Mouse (Mus musculus) spleen, postnatal 10 days (tissue): ENCODE measurements around the gene Cyp46a1.

Source experiments
- DNase-seq, 2 experiments: peaks; one replicate each; pipeline ENCODE4 v3.0.0; 2021 to 2022; ENCODE audit warnings: low spot score in 2 of 2

Gene Cyp46a1

DNA sequence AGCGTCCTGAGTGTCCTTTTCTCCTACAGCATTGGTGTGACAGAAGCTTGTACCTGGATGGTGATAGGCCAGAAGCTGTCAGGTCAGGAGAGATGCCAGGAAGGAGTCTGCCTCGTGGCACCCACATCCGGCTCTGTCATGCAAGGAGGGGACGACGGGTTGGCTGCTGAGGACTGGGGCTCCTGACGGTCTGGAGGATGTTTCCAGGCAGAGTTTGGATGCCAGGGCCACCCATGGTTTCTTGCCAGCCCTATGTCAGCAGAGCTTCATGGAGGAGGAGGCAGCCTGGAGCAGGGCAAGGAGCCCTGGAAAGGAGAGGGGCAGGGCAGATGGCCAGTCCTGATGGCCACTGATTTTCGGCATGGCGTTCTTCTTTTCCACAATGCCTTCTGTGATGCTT is 65.0 kb downstream of the Cyp46a1 start:
- DNase-seq, result no peak

GRCm38 (mm10) chr12:108400951-108401350 is 66.8 kb downstream of the Cyp46a1 start:
- no peak for DNase-seq

DNA sequence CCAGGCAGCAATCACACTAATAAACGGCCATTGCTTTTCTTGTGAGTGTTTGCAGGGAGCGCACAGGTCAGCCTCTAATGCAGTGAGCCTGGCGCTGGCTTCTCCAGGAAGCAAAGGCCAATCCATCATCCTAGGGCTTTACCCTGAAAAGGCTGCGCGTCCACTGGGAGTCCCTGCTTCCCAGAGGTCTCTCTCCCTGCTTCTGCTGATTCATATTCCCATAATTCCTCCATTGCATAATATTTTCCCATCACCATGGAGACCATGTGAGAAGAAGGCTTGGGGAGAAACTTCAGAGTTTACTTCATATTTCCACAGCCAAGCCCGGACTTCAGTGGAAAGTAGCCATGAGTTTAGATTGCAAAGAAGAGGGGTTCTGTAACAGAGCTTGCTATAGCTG is 69.8 kb downstream of the Cyp46a1 start:
- DNase-seq, result no peak

GRCm38 (mm10) chr12:108409100-108409499 is 74.9 kb downstream of the Cyp46a1 start:
- no peak for DNase-seq

- DNase-seq, result no peak
Observed at GRCm38 (mm10) chr12:108410416-108411208, 76.4 kb downstream of the Cyp46a1 start.
